Mouse (Mus musculus): ENCODE results near the gene Gm20422.
"Not testable (repeated sequence)": the region's sequence is repeated elsewhere in the genome, so short reads cannot be mapped to it uniquely, and the experiment has no call there.

Gm20422 gene

DNA sequence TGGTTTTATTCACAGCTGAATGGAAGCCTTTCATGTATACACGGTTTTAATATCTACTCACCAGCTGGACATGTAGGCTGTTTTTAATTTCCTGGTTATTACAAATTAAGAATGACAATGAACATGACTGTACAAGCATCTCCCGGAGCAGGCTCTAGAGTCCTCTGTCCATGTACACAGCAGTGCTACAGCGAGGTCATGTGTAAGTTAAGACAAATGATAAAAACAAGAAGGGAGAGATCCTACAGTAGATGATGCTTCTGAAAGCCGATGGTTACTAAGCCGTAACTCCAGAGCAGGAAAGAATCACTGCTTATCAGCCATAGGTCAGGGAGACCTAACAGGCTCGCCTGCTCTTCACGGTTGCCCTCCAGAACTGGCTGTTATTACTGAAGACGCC, 61.2 kb downstream of the Gm20422 start:
- no peak for DNase-seq (ENCODE audit: low read depth, low spot score)

DNA sequence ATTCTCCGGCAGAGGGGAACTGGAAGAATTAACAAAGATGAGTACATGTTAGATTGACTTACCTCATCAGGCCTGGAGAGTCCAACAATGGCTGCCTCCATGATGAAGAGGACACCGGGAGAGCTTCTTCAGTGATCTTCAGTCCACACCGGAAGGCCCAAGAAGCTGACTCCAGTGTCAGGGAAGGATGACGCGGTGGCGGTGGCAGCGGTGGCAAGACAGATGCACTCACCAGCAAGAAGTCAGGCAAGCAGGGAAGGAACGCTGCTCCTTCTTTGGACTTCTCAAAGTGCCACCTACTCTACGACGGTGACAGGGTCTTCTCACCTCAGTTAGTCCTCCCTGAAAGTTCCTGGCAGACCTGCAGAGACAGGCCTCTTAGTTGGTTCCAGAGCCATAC, 64.1 kb downstream of the Gm20422 start, which contains the start of gene Zfp869:
Zfp869 (minus strand) TSS at position 101 of the 400 bp plus-strand sequence.
- DNase-seq (ENCODE audit: low read depth, low spot score) = not testable (repeated sequence)

GRCm38 (mm10) chr8:69701810-69702209, 72.9 kb downstream of the Gm20422 start:
- DNase-seq (ENCODE audit: low read depth, low spot score) = no peak
